Mouse (Mus musculus) heart, adult 11 months (tissue): Measurements from ENCODE around the gene St13.

Experiments used
- DNase-seq: peaks from one replicate; pipeline ENCODE4 v3.0.0; 2022

Gene St13

DNA sequence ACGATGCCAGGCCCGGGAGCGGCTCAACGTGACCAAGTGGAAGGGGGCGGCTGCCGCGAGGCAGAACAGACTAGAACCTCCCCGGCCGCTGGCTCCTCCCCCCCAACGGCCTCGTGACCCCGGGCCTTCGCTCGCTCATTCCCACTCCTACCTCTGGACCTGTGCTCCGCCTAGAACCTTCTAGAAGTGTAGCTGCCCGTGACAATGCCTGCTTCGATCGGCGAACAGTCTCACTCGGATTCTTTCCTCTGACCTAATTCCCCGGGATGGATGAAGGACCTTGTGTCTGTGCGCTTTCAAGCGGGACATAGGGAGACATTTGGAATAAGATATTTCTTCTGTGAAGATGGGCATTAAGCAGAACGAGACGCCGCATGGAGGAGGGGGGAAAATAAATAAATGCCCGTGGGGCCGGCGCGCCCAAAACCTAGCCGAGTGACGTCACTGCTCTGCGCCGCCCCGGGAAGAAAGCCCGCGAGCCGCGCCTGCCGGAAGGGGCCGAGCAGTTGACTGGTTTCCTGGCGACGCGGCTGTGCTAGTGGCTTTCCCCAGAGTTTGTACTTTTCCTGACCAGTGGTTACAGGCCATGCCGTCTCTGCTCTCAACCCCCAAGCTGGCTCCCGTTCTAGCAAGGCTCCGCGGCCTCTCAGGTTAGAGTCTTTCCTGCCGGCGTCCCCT, at the start of gene St13, which contains the start of gene Xpnpep3:
St13 (minus strand) TSS at position 440 of the 678 bp plus-strand sequence.
Xpnpep3 (plus strand) TSS at position 501 of the 678 bp plus-strand sequence.
- peak; percentile 100 for DNase-seq

DNA sequence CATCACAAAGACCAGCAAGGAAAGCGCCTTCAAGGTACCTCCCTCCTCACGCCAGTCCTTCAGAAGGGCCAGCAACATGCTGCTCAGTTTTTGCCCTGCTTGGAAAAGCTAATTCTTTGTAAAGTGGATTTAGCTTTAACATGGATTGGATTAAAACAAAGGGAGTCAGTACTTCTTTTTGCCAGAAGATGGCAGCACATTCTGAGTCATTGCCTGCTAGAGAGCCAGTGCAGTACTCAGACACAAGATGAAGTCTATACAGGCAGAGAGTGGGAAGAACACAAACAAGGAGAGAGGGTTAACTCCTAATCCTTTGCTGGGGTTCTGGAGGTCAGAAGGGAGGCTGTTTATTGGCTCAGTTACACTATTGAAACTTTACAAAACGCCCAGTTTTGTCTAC, 48.6 kb upstream of the St13 start:
- DNase-seq = no peak

DNA sequence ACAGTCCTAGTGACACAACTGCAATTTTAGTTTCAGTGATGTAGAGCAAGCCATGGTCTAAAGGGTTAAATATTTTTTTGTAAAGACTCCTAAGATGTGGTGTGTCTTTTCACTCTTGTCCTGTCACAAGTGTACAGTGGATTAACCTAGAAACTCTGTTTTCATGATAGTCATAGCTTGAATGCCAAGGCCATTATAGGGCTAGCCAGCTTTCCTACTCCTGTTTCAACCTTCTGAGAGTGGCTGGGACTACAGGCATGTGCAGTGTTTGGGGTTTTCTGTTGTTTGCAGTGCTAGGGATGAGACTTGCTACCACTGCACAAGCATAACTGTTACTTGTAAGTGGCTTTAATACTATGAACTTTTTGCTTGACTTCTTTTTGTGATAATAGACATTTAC, 39.4 kb upstream of the St13 start:
- peak; percentile 4 for DNase-seq

DNA sequence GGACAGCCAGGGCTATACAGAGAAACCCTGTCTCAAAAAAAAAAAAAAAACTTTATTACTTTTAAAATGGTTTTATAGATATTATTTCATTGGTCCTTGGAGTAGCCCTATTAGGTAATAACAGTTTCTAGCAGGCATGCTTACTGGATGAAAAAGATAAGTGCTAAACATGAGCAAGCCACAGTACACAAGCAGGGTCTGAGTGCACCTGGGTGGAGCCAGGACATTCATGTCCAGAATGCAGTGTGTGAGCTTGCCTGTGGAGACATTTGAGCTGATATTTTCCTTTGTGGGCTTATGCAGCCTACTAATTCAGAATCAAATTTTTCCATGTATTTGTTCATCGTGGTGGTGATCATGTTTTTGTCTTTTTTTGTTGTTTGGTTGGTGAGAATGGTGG, 38.5 kb upstream of the St13 start:
- DNase-seq = peak; percentile 72

DNA sequence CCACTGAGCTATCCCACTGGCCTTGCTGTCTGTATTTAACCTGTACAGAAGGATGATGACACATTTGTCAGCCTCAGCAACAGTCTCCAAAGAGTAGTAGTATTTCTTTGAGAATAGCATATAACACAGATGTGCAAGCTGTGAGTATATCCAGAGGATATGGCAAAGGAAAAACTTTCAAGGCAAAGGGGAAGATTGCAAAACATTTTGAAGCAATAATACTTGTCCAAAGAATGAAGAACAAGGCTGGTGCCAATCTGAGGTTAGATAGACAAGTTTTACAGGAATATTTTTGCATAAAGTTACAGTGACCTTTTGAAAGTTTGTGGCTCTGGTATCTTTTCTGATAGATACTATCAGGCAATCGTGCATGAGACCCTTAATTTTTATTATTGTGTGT, 31.3 kb upstream of the St13 start:
- DNase-seq = no peak

DNA sequence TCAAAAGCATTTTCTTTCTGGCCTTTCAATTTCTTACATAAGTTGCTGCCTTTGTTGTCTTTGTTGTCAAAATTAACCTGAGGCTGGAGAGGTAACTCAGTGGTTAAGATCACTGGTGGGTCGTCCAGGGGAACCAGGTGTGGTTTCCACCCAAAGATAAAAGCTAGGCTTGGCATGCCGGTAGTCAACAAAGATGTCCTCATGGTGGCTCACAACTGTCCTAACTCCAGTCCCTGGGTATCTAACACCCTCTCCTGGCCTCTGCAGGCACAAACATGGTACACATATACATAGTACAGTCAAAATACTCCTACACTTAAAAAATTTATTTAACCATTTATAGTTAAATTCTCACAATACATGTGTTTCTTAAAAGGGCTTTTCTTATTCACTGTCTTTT, 28.1 kb upstream of the St13 start:
- DNase-seq = peak; percentile 53

DNA sequence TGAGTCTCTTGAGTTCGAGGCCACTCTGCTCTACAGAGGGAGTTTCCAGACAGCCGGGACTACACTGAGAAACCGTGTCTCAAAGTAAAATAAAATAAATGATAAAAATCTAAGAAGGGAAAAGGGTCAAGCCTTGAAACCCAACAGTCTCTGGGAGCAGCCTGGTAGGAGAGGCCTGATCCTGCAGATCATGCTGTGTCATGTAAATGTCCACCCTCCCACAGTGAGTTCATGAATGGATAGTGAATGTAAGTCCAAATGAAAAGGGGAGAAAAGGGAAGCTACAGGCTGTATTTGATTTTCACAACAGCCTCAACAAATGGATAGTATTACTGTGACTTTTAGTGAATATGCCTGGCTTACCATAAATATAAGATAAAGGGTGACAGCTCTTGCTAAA, 25.4 kb upstream of the St13 start:
- peak; percentile 50 for DNase-seq

DNA sequence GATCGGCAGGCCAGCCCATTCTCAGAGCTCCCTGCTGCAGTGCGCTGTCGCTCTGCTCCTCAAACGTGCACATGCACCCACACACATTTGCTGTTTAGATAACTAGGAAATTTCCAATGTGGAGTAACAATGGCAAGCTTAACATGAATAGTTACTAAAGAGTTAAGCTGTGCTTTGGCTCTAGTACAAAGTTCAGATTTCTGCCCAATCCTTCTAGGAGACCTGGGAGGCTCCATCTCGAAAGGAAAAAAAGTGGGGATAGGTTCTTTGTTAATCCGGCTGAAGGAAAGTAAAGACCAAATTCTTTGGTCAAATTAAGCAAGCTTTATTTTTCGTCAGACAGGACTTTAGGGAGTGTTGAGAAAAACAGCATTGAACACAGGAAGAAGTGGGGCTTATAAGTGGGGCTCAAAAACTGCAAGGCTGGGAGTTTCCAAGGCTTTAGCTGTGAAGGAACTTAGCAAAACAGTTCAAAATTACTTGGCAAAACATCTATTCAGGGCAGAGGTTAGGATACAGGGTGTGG, 22.3 kb upstream of the St13 start:
- DNase-seq = no peak

DNA sequence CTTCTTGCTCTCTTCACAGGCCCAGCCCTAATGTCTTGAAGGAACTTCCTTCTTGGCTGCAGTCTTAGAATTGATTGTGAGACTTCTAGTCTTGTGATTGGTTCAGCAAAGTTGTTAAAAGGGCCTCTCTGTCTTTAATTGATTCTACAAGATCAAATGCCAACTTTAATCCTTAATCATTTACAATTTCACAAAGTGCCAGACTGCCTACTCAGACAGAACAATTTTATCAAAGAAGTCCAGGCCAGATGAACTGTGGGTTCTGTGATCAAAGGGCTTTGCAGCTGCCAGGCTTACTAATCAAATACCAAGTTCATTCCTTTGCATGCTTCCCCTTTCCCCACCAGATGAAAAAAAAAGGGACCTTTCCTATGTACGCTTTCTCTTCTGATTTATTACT, 21.6 kb upstream of the St13 start:
- DNase-seq = peak; percentile 21

DNA sequence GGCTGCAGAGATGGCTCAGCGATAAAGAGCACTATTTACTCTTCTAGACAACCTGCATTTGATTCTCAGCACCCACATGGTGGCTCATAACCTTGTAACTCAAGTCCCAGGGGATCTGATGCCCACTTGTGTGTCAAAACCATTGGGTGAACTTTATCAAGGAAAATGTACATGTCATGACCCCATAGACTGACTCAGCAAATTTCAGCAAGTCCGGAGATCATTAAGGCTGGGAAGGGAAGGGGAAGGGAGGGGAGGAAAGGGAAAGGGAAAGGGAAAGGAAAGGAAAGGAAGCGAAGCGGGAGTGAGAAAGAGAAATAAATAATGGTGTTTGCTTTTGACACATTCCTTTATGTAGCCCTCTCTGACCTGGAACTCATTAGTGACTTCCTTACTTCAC, 18.2 kb upstream of the St13 start:
- no peak for DNase-seq

DNA sequence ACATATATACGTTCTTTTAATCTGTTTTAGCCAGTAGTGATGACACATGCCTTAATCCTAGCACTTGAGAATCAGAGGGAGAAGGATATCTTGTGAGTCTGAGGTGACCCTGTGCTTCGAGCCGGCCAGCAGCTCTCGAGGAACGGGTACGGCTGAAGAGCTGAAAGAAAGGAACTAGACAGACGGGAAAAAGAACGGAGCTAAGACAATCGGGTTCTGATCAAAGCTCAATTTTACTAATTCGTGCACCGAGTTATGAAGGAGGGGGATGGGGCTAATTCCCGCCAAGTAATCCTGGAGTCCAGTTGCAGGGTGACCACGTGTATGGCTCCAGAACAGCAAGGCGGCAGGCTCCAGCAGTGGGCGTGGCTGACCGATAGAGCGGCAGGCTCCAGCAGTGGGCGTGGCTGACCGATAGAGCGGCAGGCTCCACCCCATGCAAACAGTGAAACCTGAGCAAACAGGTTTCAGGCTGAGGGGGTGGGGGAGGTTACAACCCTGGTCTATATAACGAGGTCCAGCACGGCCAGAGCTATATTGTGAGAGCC, 17.0 kb upstream of the St13 start:
- peak; percentile 95 for DNase-seq

DNA sequence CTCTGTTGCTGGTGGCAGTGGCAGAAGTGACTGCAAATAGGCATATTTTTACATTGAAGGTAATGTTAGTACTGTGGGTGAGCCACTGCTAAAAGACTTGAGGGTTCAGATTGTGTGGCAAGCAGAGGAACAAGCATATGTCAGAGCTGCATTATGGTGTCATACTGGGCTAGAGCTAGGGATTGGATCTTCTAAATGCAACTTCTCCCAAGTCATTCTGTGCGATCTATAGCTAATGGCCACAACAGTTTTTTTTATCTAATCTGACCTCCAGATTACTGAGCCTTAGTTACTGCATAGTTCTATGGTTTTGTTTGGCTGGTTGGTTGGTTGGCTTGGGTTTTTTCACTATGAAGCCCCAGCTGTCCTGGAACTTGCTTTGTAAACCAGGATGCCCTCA, 8.3 kb upstream of the St13 start, which contains the start of gene Dnajb7:
Dnajb7 (minus strand) TSS at position 101 of the 400 bp plus-strand sequence.
- DNase-seq = no peak

DNA sequence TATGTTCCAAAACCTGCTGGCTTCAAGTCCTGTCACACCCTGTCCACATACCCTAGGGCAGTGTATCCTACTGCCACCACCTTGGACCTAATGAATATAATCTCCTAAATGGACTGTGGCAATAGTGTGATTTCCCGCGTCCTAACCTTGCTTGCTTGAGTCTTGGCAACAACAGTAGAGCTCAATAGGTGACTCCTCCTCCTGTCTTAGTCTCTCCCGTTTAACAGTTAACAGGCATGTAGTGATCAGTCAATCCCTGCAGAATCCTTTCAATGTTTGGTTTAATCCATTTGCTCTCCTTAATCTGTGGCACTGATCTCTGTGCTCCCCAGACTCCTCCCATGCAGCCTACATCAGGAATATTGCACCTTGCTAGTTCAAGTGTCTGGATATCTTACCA, 5.1 kb upstream of the St13 start:
- DNase-seq = no peak

DNA sequence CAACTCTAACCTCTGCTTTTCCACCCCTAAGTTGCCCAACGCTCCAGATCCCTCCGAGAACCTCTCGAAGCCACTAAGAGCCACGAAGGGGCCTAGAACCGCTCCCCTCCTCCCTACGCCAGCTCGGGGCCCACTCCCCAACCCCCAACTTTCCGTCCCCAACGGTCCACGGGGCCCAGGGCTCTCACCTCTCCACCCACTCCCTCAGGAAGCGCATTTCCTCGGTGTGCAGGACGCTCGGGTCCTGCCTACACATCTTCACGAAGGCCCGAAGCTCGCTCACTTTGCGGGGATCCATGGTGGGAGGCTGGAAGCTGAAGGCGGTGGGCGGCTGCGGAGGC, 610 bp downstream of the St13 start:
- no peak for DNase-seq

DNA sequence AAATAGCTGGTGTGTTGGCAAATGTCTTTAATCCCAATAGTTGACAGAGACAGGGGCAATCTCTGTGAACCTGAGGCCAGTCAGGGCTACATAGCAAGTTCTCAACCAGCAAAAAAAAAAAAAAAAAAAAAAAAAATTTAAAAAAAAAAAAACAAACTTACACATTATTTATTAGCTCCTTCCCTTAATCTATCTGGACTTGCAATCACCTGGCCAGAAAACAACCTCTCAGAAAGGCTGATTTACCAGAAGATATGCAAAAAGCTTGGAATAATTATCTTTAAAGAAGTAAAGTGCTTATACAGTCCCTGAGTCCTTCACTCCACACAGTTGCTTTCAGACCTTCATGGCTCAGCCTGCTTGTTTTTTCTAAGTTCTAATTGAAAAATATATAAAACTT, 1.7 kb downstream of the St13 start:
- no peak for DNase-seq

DNA sequence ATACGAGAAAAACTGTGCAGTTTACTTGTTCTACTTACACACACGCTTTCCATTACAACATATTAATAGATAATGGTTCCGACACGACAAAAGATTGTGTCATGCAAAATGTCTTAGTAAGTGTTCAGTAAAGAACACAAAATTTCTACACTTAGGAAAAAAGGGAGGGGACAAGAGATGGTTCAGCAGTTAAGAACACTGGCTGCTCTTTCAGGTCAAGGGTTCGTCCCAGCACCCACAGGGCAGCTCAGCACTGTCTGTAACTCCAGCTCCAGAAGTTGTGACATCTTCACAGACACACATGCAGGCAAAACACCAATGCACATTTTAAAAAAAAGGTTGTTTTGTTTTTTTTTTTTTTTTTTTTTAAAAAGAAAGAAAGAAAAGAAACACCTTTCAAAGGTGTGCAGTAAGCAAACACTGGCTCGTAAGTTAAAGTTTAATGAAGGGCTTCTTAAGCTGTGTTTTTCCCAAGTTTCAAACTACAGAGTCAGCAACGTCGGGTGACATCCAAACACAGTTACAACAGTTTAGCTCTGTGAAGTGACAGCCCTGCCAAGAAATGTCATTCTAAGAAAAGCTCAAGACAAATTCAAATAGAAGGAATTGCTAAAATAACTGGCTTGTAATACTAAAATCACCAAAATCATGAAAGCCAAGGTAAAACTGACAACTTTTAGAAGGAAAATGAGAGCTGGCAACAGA, 5.5 kb downstream of the St13 start:
- DNase-seq = peak; percentile 40

DNA sequence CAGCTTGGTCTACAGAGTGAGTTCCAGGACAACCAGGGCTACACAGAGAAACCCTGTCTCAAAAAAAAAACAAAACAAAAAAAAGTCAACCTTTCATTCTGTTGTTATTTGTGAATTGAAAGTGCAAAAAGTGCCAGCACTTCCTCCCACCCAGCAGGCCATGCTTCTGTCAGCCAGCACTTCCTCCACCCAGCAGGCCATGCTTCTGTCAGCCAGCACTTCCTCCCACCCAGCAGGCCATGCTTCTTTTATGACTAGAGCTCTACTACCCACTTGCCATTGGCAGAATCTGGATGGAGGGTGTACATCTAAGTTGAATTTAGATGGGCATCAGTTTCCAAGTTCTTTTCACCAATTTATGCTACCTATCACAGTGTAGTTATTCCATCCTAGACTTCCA, 6.9 kb downstream of the St13 start:
- DNase-seq = peak; percentile 91

DNA sequence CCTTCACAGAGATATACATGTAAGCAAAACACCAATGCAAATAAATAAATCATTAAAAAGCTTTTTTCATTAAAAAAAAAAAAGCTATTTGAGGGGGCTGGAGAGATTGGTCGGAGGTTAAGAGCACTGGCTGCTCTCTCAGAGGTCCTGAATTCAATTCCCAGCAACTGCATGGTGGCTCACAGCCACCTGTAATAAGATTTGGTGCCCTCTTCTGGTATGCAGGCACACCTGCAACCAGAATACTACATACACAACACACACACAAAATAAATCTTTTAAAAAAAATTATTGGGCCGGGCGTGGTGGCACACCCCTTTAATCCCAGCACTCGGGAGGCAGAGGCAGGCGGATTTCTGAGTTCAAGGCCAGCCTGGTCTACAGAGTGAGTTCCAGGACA, 13.6 kb downstream of the St13 start:
- DNase-seq = no peak

DNA sequence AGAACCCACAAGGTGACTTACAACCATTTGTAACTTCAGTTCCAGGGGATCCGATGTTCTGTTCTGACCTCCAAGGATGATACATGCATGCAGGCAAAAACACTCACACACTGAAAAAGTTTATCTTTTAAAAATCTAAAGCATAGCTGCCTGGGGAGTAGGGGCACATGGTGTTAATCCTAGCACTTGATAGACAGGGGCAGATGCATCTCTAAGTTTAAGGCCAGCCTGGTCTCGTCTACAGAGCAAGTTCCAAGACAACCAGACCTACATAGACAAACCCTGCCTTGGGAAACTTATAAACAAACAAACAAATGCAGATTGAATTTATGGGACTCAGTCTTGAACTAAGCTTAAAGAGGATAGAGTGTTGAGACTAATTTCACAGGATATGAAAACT, 21.0 kb downstream of the St13 start:
- DNase-seq = no peak

DNA sequence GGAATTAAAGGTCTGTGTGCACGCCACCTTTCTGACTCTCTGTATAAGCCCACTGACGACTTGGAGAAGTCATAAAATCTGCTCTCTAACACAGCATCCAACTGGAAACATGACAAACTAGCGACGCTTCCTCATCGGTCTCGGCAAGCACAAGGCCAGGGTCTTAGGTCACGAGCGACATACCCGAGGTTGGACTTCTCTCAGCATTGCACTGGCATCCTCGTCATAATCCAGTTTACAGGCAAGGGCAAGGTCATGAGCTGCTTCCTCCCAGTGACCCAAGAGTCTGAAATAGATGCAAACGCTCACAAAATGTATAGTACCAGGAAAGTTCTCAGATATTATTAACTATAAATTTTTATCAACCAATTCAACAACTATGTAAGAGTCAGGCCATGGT, 25.3 kb downstream of the St13 start:
- DNase-seq = peak; percentile 23

DNA sequence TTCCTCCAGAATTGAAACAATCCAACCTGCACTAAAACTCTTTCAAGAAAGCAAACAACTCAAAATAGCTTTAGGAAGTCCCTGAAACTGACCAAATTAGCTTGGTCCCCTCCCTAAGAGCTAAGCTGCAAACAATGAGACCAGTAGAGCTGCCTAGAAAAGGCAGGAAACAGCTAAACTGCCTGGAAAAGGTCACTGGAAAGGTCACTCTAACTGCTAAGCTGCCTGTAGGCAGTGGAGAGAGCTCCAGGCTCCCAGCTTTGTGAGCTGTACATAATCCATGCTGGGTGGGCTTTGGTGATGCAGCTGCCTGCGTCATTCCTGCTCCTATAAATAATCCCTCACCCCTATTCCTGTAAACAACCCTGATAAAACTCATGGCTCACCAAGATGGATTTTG, 29.5 kb downstream of the St13 start:
- DNase-seq = peak; percentile 52

DNA sequence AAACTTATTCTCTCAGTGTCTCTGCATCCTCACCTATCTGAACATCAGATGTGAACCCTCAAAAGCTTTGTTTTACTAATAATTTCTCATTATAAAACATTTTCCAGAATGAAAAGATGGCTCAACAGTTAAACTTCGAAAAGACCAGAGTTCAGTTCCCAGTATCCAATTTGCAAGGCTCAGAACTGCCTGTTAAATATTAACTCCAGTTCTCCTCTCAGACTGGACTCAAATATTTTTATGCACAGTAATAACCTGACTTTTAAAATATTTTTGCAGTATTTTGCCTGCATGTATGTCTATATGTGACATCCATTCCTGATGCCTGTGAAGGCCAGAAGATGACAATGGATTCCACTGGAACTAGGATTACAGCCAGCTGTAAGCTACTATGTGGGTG, 31.3 kb downstream of the St13 start:
- DNase-seq = no peak

DNA sequence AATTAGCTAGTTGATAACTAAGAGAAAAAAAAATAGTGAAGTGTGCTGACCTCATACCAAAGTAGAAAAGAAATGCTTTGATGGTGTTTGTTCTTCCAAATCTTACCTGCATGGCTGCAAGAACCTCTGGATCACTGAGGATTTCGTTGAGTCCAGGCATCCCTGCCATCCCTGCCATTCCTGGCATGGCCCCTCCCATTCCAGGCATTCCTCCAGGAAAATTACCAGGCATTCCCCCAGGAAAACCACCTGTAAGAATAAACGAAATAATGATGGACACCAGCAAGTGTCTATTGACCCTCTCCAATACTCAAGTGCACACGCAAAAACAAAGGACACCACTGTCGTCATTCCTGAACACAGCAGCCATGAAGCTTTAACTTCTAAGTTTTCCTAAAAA, 33.6 kb downstream of the St13 start:
- peak; percentile 60 for DNase-seq

DNA sequence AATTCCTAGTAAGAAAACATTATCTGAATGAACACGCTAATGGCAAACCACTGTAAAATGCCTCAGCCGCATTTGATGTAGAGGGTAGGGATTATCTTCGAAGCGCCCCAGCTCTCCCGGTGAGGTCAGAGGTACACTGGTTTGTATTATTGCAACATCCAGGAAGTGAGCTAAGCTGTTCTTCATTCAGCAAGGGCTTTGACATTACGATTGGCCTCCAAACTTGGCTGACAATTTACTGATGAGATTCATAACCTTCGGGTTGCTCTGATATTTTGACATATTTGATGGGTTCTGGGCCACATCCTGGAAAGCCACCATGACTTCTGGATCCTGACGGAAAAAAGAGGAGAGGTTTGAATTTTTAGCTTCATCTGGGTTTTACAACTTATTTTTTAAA, 34.6 kb downstream of the St13 start:
- peak; percentile 86 for DNase-seq
